Mouse (Mus musculus): ENCODE measurements around the gene Gm609.
"Not testable (repeated sequence)": the region's sequence is repeated elsewhere in the genome, so short reads cannot be mapped to it uniquely, and the experiment has no call there.

DNA sequence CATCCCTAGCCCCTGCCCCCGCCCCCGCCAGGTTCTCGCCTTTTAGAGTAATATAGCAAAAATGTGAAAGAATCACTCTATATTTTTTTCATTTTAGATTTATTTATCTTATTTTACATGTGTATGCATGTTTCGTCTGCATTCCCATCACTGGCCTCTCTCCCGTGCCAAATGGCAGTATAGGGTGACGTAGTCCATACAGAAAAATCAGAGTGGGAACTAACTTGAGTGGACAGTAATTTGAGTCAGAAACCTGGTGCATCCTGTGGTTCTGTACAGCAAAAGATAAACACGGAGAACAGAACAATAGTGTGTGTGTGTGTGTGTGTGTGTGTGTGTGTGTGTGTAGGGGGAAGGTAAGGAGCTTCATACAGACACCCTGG is 83.7 kb downstream of the Gm609 start:
- not testable (repeated sequence) for TF ChIP-seq CTCF (IDR thresholded peaks at IDR 0.05; ENCODE audit: low read depth, low read length); GATA2 (IDR thresholded peaks at IDR 0.05; ENCODE audit: borderline replicate concordance, low read depth, low read length)
